In the genomic region with DNA sequence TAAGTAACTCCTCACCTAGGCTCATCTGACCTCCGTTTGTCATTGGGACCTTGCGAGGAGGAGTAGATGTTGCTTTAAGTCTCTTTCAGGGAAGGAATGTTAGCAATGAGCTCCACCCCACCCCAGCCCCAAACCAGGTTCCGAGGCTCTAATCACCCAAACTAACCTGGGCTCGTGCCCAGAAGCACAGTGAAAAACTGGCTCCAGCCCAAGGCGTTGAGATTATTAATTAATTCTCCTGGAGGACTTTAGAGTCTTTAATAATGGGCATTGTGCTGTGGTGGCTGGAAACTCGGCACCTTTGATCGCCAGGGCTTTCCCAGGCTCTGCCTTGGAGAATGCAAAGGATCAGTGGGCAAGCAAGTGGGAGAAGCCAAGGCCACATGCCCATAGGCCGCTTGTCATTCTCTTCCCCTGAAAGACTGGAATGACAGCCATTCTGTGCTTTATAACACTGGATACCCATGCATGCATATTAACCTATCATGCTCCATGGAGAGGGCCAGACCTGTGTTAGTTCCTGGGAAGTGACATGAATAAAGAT, we compare ENCODE assay signal across 11 mouse cellular contexts. TPM values are rescaled to one million over a fixed set of nuclear protein-coding genes. Genes with fewer than 3 reads are reported as not detected.
DNase-seq lines count a peak whose midpoint lies in the region; ATAC-seq and TF ChIP-seq lines count a peak whose summit lies in the region.
"Had no signal": no experiment of that assay in that cellular context is flagged by ENCODE, and none has a peak within 500 bp of the region (broad histone marks: within the 10 kb centered on the region; RNA-seq: fewer than 3 reads in every experiment).

No protein-coding gene starts in this region.

- peak; percentile 27; the same call in 1 of the 2 replicates for ATAC-seq in hindbrain, embryonic 14.5 days (ENCODE audit: low FRiP score)
- ATAC-seq in hindbrain, embryonic 11.5 days (ENCODE audit: low FRiP score): no peak
- ATAC-seq in kidney, embryonic 15.5 days (replicated peaks; ENCODE audit: low FRiP score): peak; percentile 70
- ATAC-seq in monocyte, adult 5-6 weeks (replicated peaks; ENCODE audit: insufficient number of reproducible peaks, low FRiP score, low TSS enrichment, poor library complexity, severe bottlenecking): no peak
- ATAC-seq in liver, embryonic 12.5 days: no peak

- peak; percentile 50 for DNase-seq in hindbrain, embryonic 14.5 days (ENCODE audit: low spot score)
- DNase-seq in hindbrain, embryonic 11.5 days (ENCODE audit: low spot score): no peak
- peak; percentile 95 for DNase-seq in Muller cell, postnatal 12 days (ENCODE audit: inconsistent ontology term)
- no peak for DNase-seq in thymus, postnatal 4 days
- DNase-seq: adrenal gland, postnatal 10 days; cerebellum, adult 9-11 months had no signal

- TF ChIP-seq CTCF in E14TG2a.4 (conservative IDR thresholded peaks at IDR 0.05; ENCODE audit: low read length): no peak

- H3K9me3 ChIP-seq in hindbrain, embryonic 14.5 days (ENCODE audit: control insufficient read depth, low read length): no peaks in the 10 kb centered on the region
- H3K9me3 ChIP-seq in hindbrain, embryonic 11.5 days (ENCODE audit: control insufficient read depth, low read length): no peaks in the 10 kb centered on the region
- H3K9me3 ChIP-seq in E14TG2a.4 (ENCODE audit: low read length): no peaks in the 10 kb centered on the region
- no peaks in the 10 kb centered on the region for H3K9me3 ChIP-seq in kidney, embryonic 15.5 days (replicated peaks)
- no peaks in the 10 kb centered on the region for H3K9me3 ChIP-seq in liver, embryonic 12.5 days (replicated peaks)

- no peak overlapping the region for H3K9ac ChIP-seq in hindbrain, embryonic 14.5 days
- H3K9ac ChIP-seq in hindbrain, embryonic 11.5 days (ENCODE audit: low read depth, low read length): no peak overlapping the region
- no peak overlapping the region for H3K9ac ChIP-seq in kidney, embryonic 15.5 days
- H3K9ac ChIP-seq in liver, embryonic 12.5 days: no peak overlapping the region

- H3K27me3 ChIP-seq in hindbrain, embryonic 14.5 days (ENCODE audit: control insufficient read depth, insufficient read depth, low read length): no peaks in the 10 kb centered on the region
- no peaks in the 10 kb centered on the region for H3K27me3 ChIP-seq in hindbrain, embryonic 11.5 days (ENCODE audit: control insufficient read depth, insufficient read depth, low read length)
- no peaks in the 10 kb centered on the region for H3K27me3 ChIP-seq in E14TG2a.4 (ENCODE audit: insufficient read depth, low read length)
- no peaks in the 10 kb centered on the region for H3K27me3 ChIP-seq in kidney, embryonic 15.5 days
- no peaks in the 10 kb centered on the region for H3K27me3 ChIP-seq in liver, embryonic 12.5 days (replicated peaks)

- 53% methylated on average over 8 of the region's 8 CpGs for WGBS in hindbrain, embryonic 14.5 days
- WGBS in hindbrain, embryonic 11.5 days: 71% methylated on average over 8 of the region's 8 CpGs
- WGBS in kidney, embryonic 15.5 days: 46% methylated on average over 8 of the region's 8 CpGs
- WGBS in liver, embryonic 12.5 days (ENCODE audit: insufficient replicate concordance): 76% methylated on average over 8 of the region's 8 CpGs

- H3K4me1 ChIP-seq in hindbrain, embryonic 14.5 days (replicated peaks; ENCODE audit: control insufficient read depth, insufficient read depth, low read length): peaks cover 5% of the 10 kb centered on the region; the same call in 1 of the 2 replicates
- no peaks in the 10 kb centered on the region for H3K4me1 ChIP-seq in hindbrain, embryonic 11.5 days (replicated peaks; ENCODE audit: control insufficient read depth, insufficient read depth, low read length)
- H3K4me1 ChIP-seq in E14TG2a.4 (replicated peaks; ENCODE audit: low read depth, low read length): peaks cover 72% of the 10 kb centered on the region
- H3K4me1 ChIP-seq in kidney, embryonic 15.5 days: peaks cover 11% of the 10 kb centered on the region
- H3K4me1 ChIP-seq in liver, embryonic 12.5 days: no peaks in the 10 kb centered on the region

- no peak overlapping the region for H3K4me2 ChIP-seq in hindbrain, embryonic 14.5 days (replicated peaks)
- H3K4me2 ChIP-seq in hindbrain, embryonic 11.5 days (replicated peaks; ENCODE audit: low read depth, low read length): no peak overlapping the region
- peak overlapping the region; percentile 9; the same call in 1 of the 2 replicates for H3K4me2 ChIP-seq in kidney, embryonic 15.5 days
- no peak overlapping the region for H3K4me2 ChIP-seq in liver, embryonic 12.5 days

- no peak overlapping the region for H3K4me3 ChIP-seq in hindbrain, embryonic 14.5 days (replicated peaks; ENCODE audit: low read length)
- H3K4me3 ChIP-seq in hindbrain, embryonic 11.5 days (ENCODE audit: low read depth, low read length): no peak overlapping the region
- peak overlapping the region; percentile 71 for H3K4me3 ChIP-seq in E14TG2a.4 (replicated peaks; ENCODE audit: low read length)
- H3K4me3 ChIP-seq in kidney, embryonic 15.5 days (replicated peaks): no peak overlapping the region
- H3K4me3 ChIP-seq in liver, embryonic 12.5 days: no peak overlapping the region

- H3K27ac ChIP-seq in hindbrain, embryonic 14.5 days: 0 out of 2 replicates have a peak overlapping the region, but pooled peaks have one; percentile 3
- no peak overlapping the region for H3K27ac ChIP-seq in hindbrain, embryonic 11.5 days (ENCODE audit: low read depth, low read length)
- H3K27ac ChIP-seq in kidney, embryonic 15.5 days: peak overlapping the region; percentile 82
- no peak overlapping the region for H3K27ac ChIP-seq in liver, embryonic 12.5 days

- peaks cover 22% of the 10 kb centered on the region for H3K36me3 ChIP-seq in hindbrain, embryonic 14.5 days (replicated peaks; ENCODE audit: control insufficient read depth, insufficient read depth)
- no peaks in the 10 kb centered on the region for H3K36me3 ChIP-seq in hindbrain, embryonic 11.5 days (ENCODE audit: control insufficient read depth, insufficient read depth, low read length)
- peaks cover 18% of the 10 kb centered on the region for H3K36me3 ChIP-seq in E14TG2a.4 (ENCODE audit: insufficient read depth, low read length)
- peaks cover 27% of the 10 kb centered on the region for H3K36me3 ChIP-seq in kidney, embryonic 15.5 days
- H3K36me3 ChIP-seq in liver, embryonic 12.5 days: peaks cover 23% of the 10 kb centered on the region

RNA-seq across cellular contexts. Expression of gene Tkt, which starts 17.4 kb away (rescaled TPM):
- polyA plus RNA-seq in hindbrain, embryonic 14.5 days (2014; fragmentation: Nextera tagmentation; extraction: Ambion mirVana): 110 and 144 TPM in 2 replicates
- polyA plus RNA-seq in hindbrain, embryonic 11.5 days (2014; fragmentation: Nextera tagmentation; extraction: Ambion mirVana): 65.8 and 131 TPM in 2 replicates
- 275 and 297 TPM in 2 replicates for polyA plus RNA-seq in kidney, embryonic 15.5 days (2015; fragmentation: Nextera tagmentation; extraction: Ambion mirVana)
- total RNA-seq in monocyte, adult 5-6 weeks (2017): 278 to 467 TPM (median 383 TPM) in 3 replicates
- 267 and 280 TPM in 2 replicates for polyA plus RNA-seq in liver, embryonic 12.5 days (2016; fragmentation: Nextera tagmentation; extraction: Ambion mirVana)

RNA-seq across cellular contexts. Expression of gene Cacna1d, which starts 39.5 kb away (rescaled TPM):
- 10.5 and 13.5 TPM in 2 replicates for polyA plus RNA-seq in hindbrain, embryonic 14.5 days (2014; fragmentation: Nextera tagmentation; extraction: Ambion mirVana)
- polyA plus RNA-seq in hindbrain, embryonic 11.5 days (2014; fragmentation: Nextera tagmentation; extraction: Ambion mirVana): 1.2 and 2.9 TPM in 2 replicates
- polyA plus RNA-seq in kidney, embryonic 15.5 days (2015; fragmentation: Nextera tagmentation; extraction: Ambion mirVana): 3.2 and 3.3 TPM in 2 replicates
- 3.2 to 5.0 TPM (median 3.7 TPM) in 3 replicates for total RNA-seq in monocyte, adult 5-6 weeks (2017)
- polyA plus RNA-seq in liver, embryonic 12.5 days (2016; fragmentation: Nextera tagmentation; extraction: Ambion mirVana): 0.37 and 0.46 TPM in 2 replicates
- total RNA-seq: MEL had no signal

RNA-seq across cellular contexts. Expression of gene Dcp1a, which starts 51.5 kb away (rescaled TPM):
- polyA plus RNA-seq in hindbrain, embryonic 14.5 days (2014; fragmentation: Nextera tagmentation; extraction: Ambion mirVana): 16.1 TPM in 2 replicates
- polyA plus RNA-seq in hindbrain, embryonic 11.5 days (2014; fragmentation: Nextera tagmentation; extraction: Ambion mirVana): 25.4 and 27.4 TPM in 2 replicates
- polyA plus RNA-seq in kidney, embryonic 15.5 days (2015; fragmentation: Nextera tagmentation; extraction: Ambion mirVana): 26.9 and 30.0 TPM in 2 replicates
- total RNA-seq in monocyte, adult 5-6 weeks (2017): 17.9 to 41.2 TPM (median 31.6 TPM) in 3 replicates
- polyA plus RNA-seq in liver, embryonic 12.5 days (2016; fragmentation: Nextera tagmentation; extraction: Ambion mirVana): 15.2 TPM in 2 replicates

Comparison
In these comparisons a context has a peak if more than half of its experiments do, and no peak if none do; other contexts are left out.
1. ATAC-seq: peak in hindbrain, embryonic 14.5 days (single experiment) and kidney, embryonic 15.5 days (single experiment); none in hindbrain, embryonic 11.5 days (single experiment), monocyte, adult 5-6 weeks (single experiment) and liver, embryonic 12.5 days (single experiment).
2. DNase-seq: peak in hindbrain, embryonic 14.5 days (single experiment) and Muller cell, postnatal 12 days (single experiment); none in hindbrain, embryonic 11.5 days (single experiment) and thymus, postnatal 4 days (single experiment).
3. H3K27ac ChIP-seq: peak in hindbrain, embryonic 14.5 days (single experiment) and kidney, embryonic 15.5 days (single experiment); none in hindbrain, embryonic 11.5 days (single experiment) and liver, embryonic 12.5 days (single experiment).